10 mouse cellular contexts compared by ENCODE assay signal in genomic region chr6:84375498-84375897, GRCm38 (mm10).
DNase-seq lines count a peak whose midpoint lies in the region; ATAC-seq and TF ChIP-seq lines count a peak whose summit lies in the region.
"Had no signal": no experiment of that assay in that cellular context is flagged by ENCODE, and none has a peak within 500 bp of the region (broad histone marks: within the 10 kb centered on the region; RNA-seq: fewer than 3 reads in every experiment).

No protein-coding gene starts in this region.

- 13% methylated on average over 8 of the region's 8 CpGs for WGBS in intestine, embryonic 14.5 days
- WGBS in intestine, embryonic 15.5 days: 10% methylated on average over 8 of the region's 8 CpGs
- 17% methylated on average over 8 of the region's 8 CpGs for WGBS in bone marrow, adult 2 months
- WGBS in olfactory bulb, adult 2 months: 19% methylated on average over 8 of the region's 8 CpGs

- TF ChIP-seq POLR2A in bone marrow, adult 2 months (IDR thresholded peaks at IDR 0.05; ENCODE audit: borderline replicate concordance, control insufficient read depth, low read depth, low read length): no peak
- no peak for TF ChIP-seq POLR2A in olfactory bulb, adult 2 months (IDR thresholded peaks at IDR 0.05; ENCODE audit: insufficient read depth, low read depth, low read length)

- ATAC-seq in intestine, embryonic 14.5 days (replicated peaks; ENCODE audit: low FRiP score, low TSS enrichment, low read depth): no peak
- ATAC-seq in intestine, embryonic 15.5 days: no peak
- peak; percentile 76; the same call in 1 of the 2 replicates for ATAC-seq in frontal cortex, adult (ENCODE audit: low TSS enrichment)

- no peak overlapping the region for H3K27ac ChIP-seq in intestine, embryonic 14.5 days (ENCODE audit: low read depth)
- H3K27ac ChIP-seq in intestine, embryonic 15.5 days: no peak overlapping the region
- no peak overlapping the region for H3K27ac ChIP-seq in bone marrow, adult 2 months (ENCODE audit: control insufficient read depth, insufficient read depth, low read depth, low read length, poor library complexity)
- no peak overlapping the region for H3K27ac ChIP-seq in olfactory bulb, adult 2 months (ENCODE audit: insufficient read depth, low read depth, low read length)
- H3K27ac ChIP-seq: embryonic facial prominence, embryonic 13.5 days had no signal

- no peaks in the 10 kb centered on the region for H3K36me3 ChIP-seq in intestine, embryonic 14.5 days (ENCODE audit: control insufficient read depth, insufficient read depth, low read length)
- no peaks in the 10 kb centered on the region for H3K36me3 ChIP-seq in intestine, embryonic 15.5 days
- H3K36me3 ChIP-seq: embryonic facial prominence, embryonic 13.5 days had no signal

- no peaks in the 10 kb centered on the region for H3K9me3 ChIP-seq in intestine, embryonic 14.5 days (ENCODE audit: control insufficient read depth, low read length)
- no peaks in the 10 kb centered on the region; the same call in 1 of the 2 replicates for H3K9me3 ChIP-seq in intestine, embryonic 15.5 days
- H3K9me3 ChIP-seq: embryonic facial prominence, embryonic 13.5 days; megakaryocyte, embryonic 14.5 days had no signal

- intact Hi-C loops in left cerebral cortex, postnatal 10 days (cut with DNase I): no loop called here

- H3K27me3 ChIP-seq in intestine, embryonic 14.5 days (replicated peaks; ENCODE audit: control insufficient read depth, insufficient read depth, low read length): no peaks in the 10 kb centered on the region
- H3K27me3 ChIP-seq in intestine, embryonic 15.5 days (replicated peaks): 0 out of 2 replicates have a peak, but pooled peaks cover 6% of the 10 kb centered on the region
- H3K27me3 ChIP-seq: embryonic facial prominence, embryonic 13.5 days had no signal

- H3K9ac ChIP-seq in intestine, embryonic 14.5 days (ENCODE audit: low read length): no peak overlapping the region
- H3K9ac ChIP-seq in intestine, embryonic 15.5 days: no peak overlapping the region
- H3K9ac ChIP-seq: embryonic facial prominence, embryonic 13.5 days had no signal

- TF ChIP-seq CTCF in bone marrow, adult 2 months (IDR thresholded peaks at IDR 0.05; ENCODE audit: control insufficient read depth, insufficient read depth, low read length): peak; percentile 59; the same call in 1 of the 2 replicates
- peak; percentile 53; the same call in 1 of the 2 replicates for TF ChIP-seq CTCF in olfactory bulb, adult 2 months (IDR thresholded peaks at IDR 0.05; ENCODE audit: insufficient read depth, low read depth, low read length)

- H3K4me2 ChIP-seq in intestine, embryonic 14.5 days (ENCODE audit: low read length): no peak overlapping the region
- no peak overlapping the region for H3K4me2 ChIP-seq in intestine, embryonic 15.5 days (replicated peaks)
- H3K4me2 ChIP-seq: embryonic facial prominence, embryonic 13.5 days had no signal

- H3K4me1 ChIP-seq in intestine, embryonic 14.5 days (replicated peaks; ENCODE audit: control insufficient read depth, insufficient read depth, low read length): no peaks in the 10 kb centered on the region
- H3K4me1 ChIP-seq in intestine, embryonic 15.5 days (replicated peaks): no peaks in the 10 kb centered on the region
- no peaks in the 10 kb centered on the region for H3K4me1 ChIP-seq in bone marrow, adult 2 months (ENCODE audit: control insufficient read depth, insufficient read depth, low read length)
- H3K4me1 ChIP-seq in olfactory bulb, adult 2 months (ENCODE audit: control insufficient read depth, insufficient read depth, low read length): no peaks in the 10 kb centered on the region

- H3K4me3 ChIP-seq in intestine, embryonic 14.5 days (ENCODE audit: low read depth, low read length): no peak overlapping the region
- no peak overlapping the region for H3K4me3 ChIP-seq in intestine, embryonic 15.5 days (replicated peaks)
- no peak overlapping the region for H3K4me3 ChIP-seq in bone marrow, adult 2 months (replicated peaks; ENCODE audit: control insufficient read depth, low read depth, low read length)
- H3K4me3 ChIP-seq in olfactory bulb, adult 2 months (ENCODE audit: insufficient read depth, low read depth, low read length): no peak overlapping the region
- H3K4me3 ChIP-seq: embryonic facial prominence, embryonic 13.5 days; megakaryocyte, embryonic 14.5 days had no signal

- peak; percentile 56 for DNase-seq in intestine, embryonic 14.5 days (ENCODE audit: low spot score)
- DNase-seq in ES-CJ7 (ENCODE audit: low read depth, low spot score): peak; percentile 61
- DNase-seq in left cerebral cortex, postnatal 10 days (ENCODE audit: extremely low spot score in 1 of 2, low spot score in 2 of 2): peak; percentile 8 to 45
- no peak for DNase-seq in spleen, postnatal 14 days (ENCODE audit: low spot score in 2 of 2)

Comparison
In these comparisons a context has a peak if more than half of its experiments do, and no peak if none do; other contexts are left out.
1. DNase-seq: peak in intestine, embryonic 14.5 days (single experiment), ES-CJ7 (single experiment) and left cerebral cortex, postnatal 10 days (2 of 2); none in spleen, postnatal 14 days (0 of 2).